Mouse (Mus musculus) neutrophil, adult 5-6 weeks (primary cell): ENCODE data around the gene Gm45716. TPM values are rescaled to one million over a fixed set of nuclear protein-coding genes. Genes with fewer than 3 reads are reported as not detected.

ENCODE experiments used
- total RNA-seq: library from RNA; stranded (forward); fragments of 200-1000 nt; gene quantifications from 2 replicates; pipeline ENCODE4 v1.2.3, GENCODE M21; 2017

The Gm45716 gene
- total RNA-seq, 1 experiment from 2014 or later = 6.4 TPM

Other genes starting within 250 kb of the Gm45716 start
- 13.0 and 15.1 TPM in 2 replicates for gene Pctp, start 184.8 kb upstream of the Gm45716 start, total RNA-seq
- gene Tmem100, start 157.3 kb upstream of the Gm45716 start, total RNA-seq = 0.37 and 0.70 TPM in 2 replicates
- 30.1 and 37.8 TPM in 2 replicates for gene Mmd, start 61.8 kb downstream of the Gm45716 start, total RNA-seq
- gene Hlf, start 203.2 kb downstream of the Gm45716 start, total RNA-seq = 0.37 TPM in 1 of 2 replicates, not detected in the other